Mouse (Mus musculus) gastrocnemius, postnatal 14 days (tissue): ENCODE results near the gene Gm13279. TPM values are rescaled to one million over a fixed set of nuclear protein-coding genes. Genes with fewer than 3 reads are reported as not detected.
"Not testable (repeated sequence)": the region's sequence is repeated elsewhere in the genome, so short reads cannot be mapped to it uniquely, and the experiment has no call there.

ENCODE experiments used
- DNase-seq: peaks from one replicate; pipeline ENCODE4 v3.0.0; 2021; ENCODE audit warnings: mixed read lengths
- intact Hi-C: fragments of 180-260 bp; cut with DNase I; formaldehyde crosslinking; loops from one replicate; pipeline ENCODE4 v1.15.1; 2025; ENCODE audit warnings: low total_unique reads
- total RNA-seq, 2 experiments: library from RNA; stranded (reverse); gene quantifications; 2 replicates each; pipeline ENCODE4 v1.2.3; 2021

Gene Gm13279
- total RNA-seq, 2 experiments from 2014 or later: not detected

GRCm38 (mm10) chr4:88791250-88791649 lies 5.9 kb upstream of the Gm13279 start, which contains the start of gene Gm13278:
Gene Gm13278 (plus strand): TSS chr4:88791550.
- DNase-seq, intact Hi-C loops: not testable (repeated sequence)

GRCm38 (mm10) chr4:88793936-88794675 lies 3.1 kb upstream of the Gm13279 start, which contains the start of gene Gm13275:
Gene Gm13275 (plus strand): TSS chr4:88794487.
- peak; percentile 45 for DNase-seq
- intact Hi-C loops: not testable (repeated sequence)

GRCm38 (mm10) chr4:88799365-88799764 lies 2.2 kb downstream of the Gm13279 start, which contains the start of gene Gm13285:
Gene Gm13285 (plus strand): TSS chr4:88799665.
- DNase-seq, intact Hi-C loops: not testable (repeated sequence)

GRCm38 (mm10) chr4:88802954-88803353 lies 5.8 kb downstream of the Gm13279 start, which contains the start of gene Gm13287:
Gene Gm13287 (plus strand): TSS chr4:88803254.
- DNase-seq: not testable (repeated sequence)

GRCm38 (mm10) chr4:88805231-88805630 lies 8.0 kb downstream of the Gm13279 start, which contains the start of gene Gm13288:
Gene Gm13288 (plus strand): TSS chr4:88805531.
- DNase-seq, intact Hi-C loops: not testable (repeated sequence)

More at GRCm38 (mm10) chr4:88802954-88803353, 5.8 kb downstream of the Gm13279 start, which contains the start of gene Gm13287:
- intact Hi-C loops: not testable (repeated sequence)

- DNase-seq: peak; percentile 31
- intact Hi-C loops: not testable (repeated sequence)
Observed at GRCm38 (mm10) chr4:88805761-88806160, 8.6 kb downstream of the Gm13279 start.

- intact Hi-C loops: no loop called here
- DNase-seq: no peak
Observed at GRCm38 (mm10) chr4:88815928-88816327, 18.7 kb downstream of the Gm13279 start, which contains the start of gene Ifna7. Gene Ifna7 (plus strand): TSS chr4:88816228.

- no peak for DNase-seq
- intact Hi-C loops: no loop called here
Observed at GRCm38 (mm10) chr4:88819659-88820058, 22.5 kb downstream of the Gm13279 start, which contains the start of gene Ifna11. Gene Ifna11 (plus strand): TSS chr4:88819959.

- no peak for DNase-seq
- intact Hi-C loops: no loop called here
Observed at GRCm38 (mm10) chr4:88822995-88823394, 25.8 kb downstream of the Gm13279 start.

GRCm38 (mm10) chr4:88827116-88827515 lies 29.9 kb downstream of the Gm13279 start, which contains the start of gene Ifna6:
Gene Ifna6 (plus strand): TSS chr4:88827416.
- DNase-seq, intact Hi-C loops: not testable (repeated sequence)

GRCm38 (mm10) chr4:88830523-88830922 lies 33.3 kb downstream of the Gm13279 start:
- peak; percentile 5 for DNase-seq
- intact Hi-C loops: no loop called here

- DNase-seq, intact Hi-C loops: not testable (repeated sequence)
Observed at GRCm38 (mm10) chr4:88835225-88835624, 38.0 kb downstream of the Gm13279 start, which contains the start of gene Ifna5. Gene Ifna5 (plus strand): TSS chr4:88835525.

GRCm38 (mm10) chr4:88838828-88839227 lies 41.6 kb downstream of the Gm13279 start:
- intact Hi-C loops: no loop called here

GRCm38 (mm10) chr4:88840058-88840457 lies 42.9 kb downstream of the Gm13279 start:
- DNase-seq: no peak
- intact Hi-C loops: no loop called here

More at GRCm38 (mm10) chr4:88838828-88839227, 41.6 kb downstream of the Gm13279 start:
- no peak for DNase-seq

GRCm38 (mm10) chr4:88841438-88841911 lies 44.3 kb downstream of the Gm13279 start, which contains the start of gene Ifna4:
Gene Ifna4 (plus strand): TSS chr4:88841861.
- intact Hi-C loops: no loop called here
- DNase-seq: no peak

GRCm38 (mm10) chr4:88845334-88845733 lies 48.1 kb downstream of the Gm13279 start:
- DNase-seq: no peak
- intact Hi-C loops: no loop called here
